Mouse (Mus musculus) olfactory bulb, adult 2 months (tissue): ENCODE data around the gene Paf1.

Source experiments
- CTCF ChIP-seq: fragments of 200-500 bp; IDR thresholded peaks from 2 replicates; pipeline ENCODE4 v1.5.1; 2012; ENCODE audit warnings: low read depth, mild to moderate bottlenecking, low read length, moderate library complexity; ENCODE audit not compliant: insufficient read depth
- POLR2A ChIP-seq: fragments of 200-500 bp; IDR thresholded peaks from 2 replicates; pipeline ENCODE4 v1.6.1; 2012; ENCODE audit warnings: mild to moderate bottlenecking, low read depth, low read length, moderate library complexity; ENCODE audit not compliant: insufficient read depth

DNA sequence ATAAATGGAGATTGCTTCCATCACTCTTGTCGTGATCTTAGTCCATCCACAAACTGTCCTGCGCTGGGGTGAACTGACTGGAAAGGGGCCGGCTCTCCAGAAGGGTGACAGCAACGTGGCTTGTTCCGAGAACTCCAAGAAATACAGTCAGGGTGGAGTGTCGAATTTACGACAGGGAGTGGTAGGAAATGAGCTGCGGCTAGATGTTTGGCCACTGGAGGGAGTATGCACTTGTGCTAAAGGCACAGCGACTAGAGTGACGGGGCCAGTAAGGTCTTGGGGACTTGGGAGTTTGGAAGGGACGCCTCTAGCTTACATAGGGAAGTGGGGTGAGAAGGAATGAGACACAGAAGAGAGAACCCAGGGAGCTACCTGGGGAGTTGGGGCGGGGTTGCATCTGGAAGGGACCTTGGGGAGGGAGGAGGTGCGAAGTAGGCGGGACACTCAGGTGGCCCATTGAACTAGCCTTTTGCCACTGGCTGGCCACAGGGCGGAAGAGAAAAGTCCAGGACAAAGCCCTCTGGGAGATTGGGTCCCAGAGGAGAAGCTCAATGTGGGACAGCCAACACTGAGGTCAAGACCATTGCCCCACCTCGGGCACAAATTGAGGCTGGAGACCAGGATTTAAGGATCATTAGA is 44.3 kb downstream of the Paf1 start, which contains the start of gene Gmfg:
- TF ChIP-seq POLR2A (no peak), CTCF (no peak)
